Mouse (Mus musculus): ENCODE data around the gene Prkce. TPM values are rescaled to one million over a fixed set of nuclear protein-coding genes. Genes with fewer than 3 reads are reported as not detected.

Prkce gene
- total RNA-seq, 2 experiments from 2014 or later = 0.34 to 2.7 TPM

- ATAC-seq (replicated peaks; ENCODE audit: low FRiP score, poor library complexity, severe bottlenecking) = no peak
These were observed 155.7 kb downstream of the Prkce start for GRCm38 (mm10) chr17:86323310-86323709.

- no peak for ATAC-seq (replicated peaks; ENCODE audit: low FRiP score, poor library complexity, severe bottlenecking)
These were observed 156.5 kb downstream of the Prkce start for GRCm38 (mm10) chr17:86323909-86324686.

- no peak for ATAC-seq (replicated peaks; ENCODE audit: low FRiP score, poor library complexity, severe bottlenecking)
These were observed 157.2 kb downstream of the Prkce start for GRCm38 (mm10) chr17:86324756-86325155.

GRCm38 (mm10) chr17:86325317-86325716, 157.7 kb downstream of the Prkce start:
- ATAC-seq (replicated peaks; ENCODE audit: low FRiP score, poor library complexity, severe bottlenecking) = no peak

- no peak for ATAC-seq (replicated peaks; ENCODE audit: low FRiP score, poor library complexity, severe bottlenecking)
These were observed 160.4 kb downstream of the Prkce start for GRCm38 (mm10) chr17:86327958-86328357.

- 0 out of 2 replicates have a peak, but pooled peaks have one; percentile 39 for ATAC-seq (replicated peaks; ENCODE audit: low FRiP score, poor library complexity, severe bottlenecking)
These were observed 161.9 kb downstream of the Prkce start for GRCm38 (mm10) chr17:86329273-86330075.

GRCm38 (mm10) chr17:86330076-86330955, 162.7 kb downstream of the Prkce start:
- no peak for ATAC-seq (replicated peaks; ENCODE audit: low FRiP score, poor library complexity, severe bottlenecking)

- ATAC-seq (replicated peaks; ENCODE audit: low FRiP score, poor library complexity, severe bottlenecking) = no peak
These were observed 164.2 kb downstream of the Prkce start for GRCm38 (mm10) chr17:86331835-86332234.

GRCm38 (mm10) chr17:86334990-86335389, 167.4 kb downstream of the Prkce start:
- no peak for ATAC-seq (replicated peaks; ENCODE audit: low FRiP score, poor library complexity, severe bottlenecking)

- ATAC-seq (replicated peaks; ENCODE audit: low FRiP score, poor library complexity, severe bottlenecking) = no peak
These were observed 169.1 kb downstream of the Prkce start for GRCm38 (mm10) chr17:86336652-86337073.

GRCm38 (mm10) chr17:86337076-86337475, 169.5 kb downstream of the Prkce start:
- no peak for ATAC-seq (replicated peaks; ENCODE audit: low FRiP score, poor library complexity, severe bottlenecking)

GRCm38 (mm10) chr17:86338328-86338727, 170.7 kb downstream of the Prkce start:
- no peak for ATAC-seq (replicated peaks; ENCODE audit: low FRiP score, poor library complexity, severe bottlenecking)

- no peak for ATAC-seq (replicated peaks; ENCODE audit: low FRiP score, poor library complexity, severe bottlenecking)
These were observed 176.4 kb downstream of the Prkce start for GRCm38 (mm10) chr17:86344032-86344431.

GRCm38 (mm10) chr17:86345234-86346005, 177.8 kb downstream of the Prkce start:
- no peak for ATAC-seq (replicated peaks; ENCODE audit: low FRiP score, poor library complexity, severe bottlenecking)

- no peak for ATAC-seq (replicated peaks; ENCODE audit: low FRiP score, poor library complexity, severe bottlenecking)
These were observed 182.7 kb downstream of the Prkce start for GRCm38 (mm10) chr17:86350236-86350635.

GRCm38 (mm10) chr17:86350791-86351261, 183.2 kb downstream of the Prkce start:
- no peak for ATAC-seq (replicated peaks; ENCODE audit: low FRiP score, poor library complexity, severe bottlenecking)

GRCm38 (mm10) chr17:86351282-86351681, 183.7 kb downstream of the Prkce start:
- ATAC-seq (replicated peaks; ENCODE audit: low FRiP score, poor library complexity, severe bottlenecking) = no peak

GRCm38 (mm10) chr17:86352247-86353037, 184.9 kb downstream of the Prkce start:
- no peak for ATAC-seq (replicated peaks; ENCODE audit: low FRiP score, poor library complexity, severe bottlenecking)
